Mouse (Mus musculus) heart, embryonic 14.5 days (tissue): ENCODE measurements at regions not wholly inside any gene's neighbourhood (a gene's known extent, or its start where the extent isn't known, plus 50 kb on each side); places are given as distances from the start of the nearest gene placed in this dataset.

Source experiments
- ATAC-seq: fragments of 200-750 bp; cut with Nextera tagmentation; 2 replicates; pipeline ENCODE4 v1.8.0; 2017; ENCODE audit warnings: low read depth, moderate TSS enrichment; ENCODE audit not compliant: insufficient number of reproducible peaks, insufficient read depth, low FRiP score
- H3K27ac ChIP-seq, 2 experiments: fragments of 200-500 bp in 1 of 2; fragments of 300-500 bp in 1 of 2; sonication (generic) in 1 of 2; replicated peaks in 1 of 2; 2 replicates each; pipeline ENCODE4 v1.5.1; 2012 to 2014; ENCODE audit warnings: low read depth in 2 of 2, low read length in 2 of 2, control low read depth in 1 of 2, mild to moderate bottlenecking in 1 of 2, mixed read lengths in 1 of 2; ENCODE audit not compliant: control insufficient read depth in 1 of 2, insufficient read depth in 1 of 2
- H3K27me3 ChIP-seq: fragments of 300-500 bp; sonication (generic); 2 replicates; pipeline ENCODE4 v1.6.1; 2014; ENCODE audit warnings: mild to moderate bottlenecking, low read length, control low read depth; ENCODE audit not compliant: control insufficient read depth, insufficient read depth
- H3K36me3 ChIP-seq: fragments of 300-500 bp; sonication (generic); 2 replicates; pipeline ENCODE4 v1.6.1; 2014; ENCODE audit warnings: mild to moderate bottlenecking, control low read depth, low read length, mixed read lengths; ENCODE audit not compliant: control insufficient read depth, insufficient read depth
- H3K4me1 ChIP-seq, 2 experiments: fragments of 200-500 bp in 1 of 2; fragments of 300-500 bp in 1 of 2; sonication (generic) in 1 of 2; 2 replicates each; pipeline ENCODE4 v1.6.1; 2012 to 2014; ENCODE audit warnings: low read length in 2 of 2, control low read depth in 1 of 2, mixed read lengths in 1 of 2; ENCODE audit not compliant: control insufficient read depth in 2 of 2, insufficient read depth in 2 of 2
- H3K4me2 ChIP-seq: fragments of 300-500 bp; sonication (generic); 2 replicates; pipeline ENCODE4 v1.6.1; 2014; ENCODE audit warnings: mild to moderate bottlenecking, low read length
- H3K4me3 ChIP-seq, 2 experiments: fragments of 200-500 bp in 1 of 2; fragments of 300-500 bp in 1 of 2; sonication (generic) in 1 of 2; 2 replicates each; pipeline ENCODE4 v1.5.1; 2012 to 2014; ENCODE audit warnings: low read length in 2 of 2, mild to moderate bottlenecking in 2 of 2, control low read depth in 1 of 2, low read depth in 1 of 2, moderate library complexity in 1 of 2; ENCODE audit not compliant: control insufficient read depth in 1 of 2, insufficient read depth in 1 of 2
- H3K9ac ChIP-seq: fragments of 300-500 bp; sonication (generic); 2 replicates; pipeline ENCODE4 v1.6.1; 2014; ENCODE audit warnings: mild to moderate bottlenecking, low read length
- H3K9me3 ChIP-seq: fragments of 300-500 bp; sonication (generic); 2 replicates; pipeline ENCODE4 v1.6.1; 2016; ENCODE audit warnings: low read length, control low read depth; ENCODE audit not compliant: control insufficient read depth
- WGBS: fragments of 180-500 bp; shearing (Covaris S2); extraction: QIAGEN DNeasy Blood & Tissue Kit; methylation state at CpG from one replicate; pipeline ENCODE4 v1.1.7; 2014; 5-methylcytosine and 5-hydroxymethylcytosine counted together

DNA sequence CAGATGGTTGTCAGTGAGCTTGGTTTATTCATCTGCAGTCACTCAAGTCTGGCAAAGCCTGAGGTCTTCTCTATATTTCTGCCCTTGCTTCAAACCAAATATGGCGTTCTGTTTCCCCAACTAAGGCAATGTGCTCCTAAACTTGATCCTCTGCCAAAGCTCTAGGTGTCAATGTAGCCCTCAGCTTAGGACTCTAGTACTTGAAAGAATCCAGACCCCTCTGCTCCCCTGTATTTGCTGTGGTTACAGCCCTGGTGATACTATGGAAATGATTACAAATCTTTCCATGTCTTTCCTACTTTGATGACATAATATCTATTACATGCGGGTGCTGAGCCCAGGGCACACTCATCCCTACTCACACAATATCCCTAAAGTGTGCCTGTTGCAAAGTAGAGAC is 672.9 kb upstream of the Tbl1xr1 start:
- WGBS: 9% methylated on average over 2 of the region's 2 CpGs
- ATAC-seq: peak; percentile 71
- H3K9me3 ChIP-seq: no peaks in the 10 kb centered on the region
- H3K36me3 ChIP-seq: no peaks in the 10 kb centered on the region
- no peak overlapping the region for H3K9ac ChIP-seq
- H3K4me2 ChIP-seq: no peak overlapping the region
- peaks cover 6 to 16% of the 10 kb centered on the region in 2 experiments for H3K4me1 ChIP-seq
- H3K4me3 ChIP-seq: no peak overlapping the region
- H3K27me3 ChIP-seq: no peaks in the 10 kb centered on the region
- peak overlapping the region in 1 of 2 experiments; percentile 64; a peak in 2 of 4 replicates for H3K27ac ChIP-seq

- H3K9me3 ChIP-seq: no peaks in the 10 kb centered on the region
- H3K4me3 ChIP-seq: no peak overlapping the region
- peaks cover 6 to 16% of the 10 kb centered on the region in 2 experiments for H3K4me1 ChIP-seq
- no peak overlapping the region for H3K4me2 ChIP-seq
- H3K36me3 ChIP-seq: no peaks in the 10 kb centered on the region
- peak overlapping the region; percentile 44 to 53; a peak in 2 of 4 replicates for H3K27ac ChIP-seq
- H3K9ac ChIP-seq: no peak overlapping the region
- no peaks in the 10 kb centered on the region for H3K27me3 ChIP-seq
- WGBS: 30% methylated on average over 3 of the region's 3 CpGs
- ATAC-seq: no peak
Measured at GRCm38 (mm10) chr3:21404058-21404457, 672.4 kb upstream of the Tbl1xr1 start.

- no peak overlapping the region for H3K9ac ChIP-seq
- no peak overlapping the region for H3K4me3 ChIP-seq
- H3K36me3 ChIP-seq: no peaks in the 10 kb centered on the region
- no peak overlapping the region for H3K4me2 ChIP-seq
- peak; percentile 32; the same call in 1 of the 2 replicates for ATAC-seq
- no peak overlapping the region for H3K27ac ChIP-seq
- H3K27me3 ChIP-seq: no peaks in the 10 kb centered on the region
- H3K9me3 ChIP-seq: no peaks in the 10 kb centered on the region
- 14% methylated on average over 5 of the region's 5 CpGs for WGBS
- peaks cover 6 to 16% of the 10 kb centered on the region in 2 experiments for H3K4me1 ChIP-seq
Measured at GRCm38 (mm10) chr3:21407077-21407476, 669.4 kb upstream of the Tbl1xr1 start.

DNA sequence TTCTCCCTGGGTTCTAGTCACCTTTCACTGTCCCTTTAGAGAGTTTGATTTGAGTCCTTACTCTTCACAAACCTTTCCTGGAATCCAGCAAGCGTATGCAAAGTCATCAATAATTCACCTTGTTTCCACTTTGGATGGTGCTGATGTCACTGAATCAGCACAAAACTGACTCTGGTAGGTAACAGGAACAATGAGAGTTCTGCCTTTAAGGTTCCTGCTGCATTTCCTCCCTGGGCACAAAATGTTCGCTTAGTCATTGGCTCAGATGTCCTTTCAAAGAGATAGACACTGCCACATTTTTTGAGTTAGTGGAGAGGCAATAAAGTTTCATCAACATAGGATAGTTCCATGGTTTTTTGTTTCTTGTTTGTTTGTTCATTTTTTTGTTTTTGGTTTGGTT is 664.4 kb upstream of the Tbl1xr1 start:
- Histone ChIP-seq H3K36me3 (no peaks in the 10 kb centered on the region), H3K9me3 (peaks cover 4% of the 10 kb centered on the region; the same call in 1 of the 2 replicates), H3K9ac (no peak overlapping the region), H3K4me2 (no peak overlapping the region), H3K27me3 (no peaks in the 10 kb centered on the region), H3K4me3 (no peak overlapping the region), H3K27ac (no peak overlapping the region), H3K4me1 (no peaks in the 10 kb centered on the region)
- no peak for ATAC-seq
- 84% methylated on average over 2 of the region's 2 CpGs for WGBS

DNA sequence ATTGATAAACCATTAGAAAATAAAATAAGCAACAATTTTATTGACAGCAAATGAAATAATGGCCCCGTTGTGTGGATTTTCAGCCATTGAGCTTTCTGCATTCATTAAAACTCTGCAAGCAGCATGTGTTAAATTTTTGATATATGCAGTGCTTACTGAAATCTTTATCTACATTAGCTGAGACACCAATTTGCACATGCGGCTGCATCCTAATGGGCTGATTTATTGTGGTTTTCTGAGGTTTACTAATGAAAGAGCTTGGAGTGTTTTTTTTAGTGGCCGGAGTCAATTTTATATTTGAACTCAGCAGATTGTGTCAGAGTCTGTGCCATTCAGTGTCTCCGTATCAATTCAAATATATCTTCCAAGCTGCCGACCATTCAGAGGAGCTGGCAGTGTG is 653.3 kb upstream of the Tbl1xr1 start:
- H3K4me2 ChIP-seq: no peak overlapping the region
- no peak overlapping the region for H3K9ac ChIP-seq
- H3K27me3 ChIP-seq: no peaks in the 10 kb centered on the region
- H3K4me3 ChIP-seq: no peak overlapping the region
- no peak overlapping the region for H3K27ac ChIP-seq
- no peaks in the 10 kb centered on the region; a peak in 1 of 4 replicates for H3K4me1 ChIP-seq
- ATAC-seq: no peak
- 79% methylated on average over 5 of the region's 5 CpGs for WGBS
- H3K36me3 ChIP-seq: no peaks in the 10 kb centered on the region
- H3K9me3 ChIP-seq: no peaks in the 10 kb centered on the region

DNA sequence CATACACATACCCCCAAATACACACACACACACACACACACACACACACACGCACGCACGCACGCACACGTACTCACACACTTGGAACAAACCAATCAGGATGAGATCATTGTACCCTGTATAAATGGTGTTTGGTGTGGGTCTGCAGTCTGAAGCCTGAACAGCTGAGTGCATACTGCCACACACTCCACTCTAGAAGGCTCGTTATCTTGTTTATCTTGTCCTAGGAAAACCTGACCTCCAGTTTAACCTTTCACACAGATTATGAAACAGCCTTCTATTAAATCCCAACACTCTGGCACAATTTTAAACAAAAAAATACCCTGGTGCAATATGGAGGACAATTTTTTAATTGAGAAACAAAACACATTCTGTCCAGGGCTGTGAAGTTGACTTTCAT is 649.9 kb upstream of the Tbl1xr1 start:
- 70% methylated on average over 6 of the region's 6 CpGs for WGBS
- Histone ChIP-seq H3K9ac (no peak overlapping the region), H3K4me2 (no peak overlapping the region), H3K9me3 (no peaks in the 10 kb centered on the region), H3K36me3 (no peaks in the 10 kb centered on the region), H3K27ac (no peak overlapping the region), H3K27me3 (no peaks in the 10 kb centered on the region), H3K4me3 (no peak overlapping the region), H3K4me1 (no peaks in the 10 kb centered on the region; a peak in 1 of 4 replicates)
- no peak for ATAC-seq

- H3K9ac ChIP-seq: no peak overlapping the region
- ATAC-seq: no peak
- H3K27me3 ChIP-seq: no peaks in the 10 kb centered on the region
- no peaks in the 10 kb centered on the region for H3K9me3 ChIP-seq
- 57% methylated on average over 6 of the region's 6 CpGs for WGBS
- H3K4me1 ChIP-seq: no peaks in the 10 kb centered on the region; a peak in 1 of 4 replicates
- H3K4me2 ChIP-seq: no peak overlapping the region
- no peak overlapping the region for H3K4me3 ChIP-seq
- H3K36me3 ChIP-seq: no peaks in the 10 kb centered on the region
- H3K27ac ChIP-seq: peak overlapping the region in 1 of 2 experiments; percentile 30; a peak in 1 of 4 replicates
Measured at GRCm38 (mm10) chr3:21427408-21428031, 648.9 kb upstream of the Tbl1xr1 start.

DNA sequence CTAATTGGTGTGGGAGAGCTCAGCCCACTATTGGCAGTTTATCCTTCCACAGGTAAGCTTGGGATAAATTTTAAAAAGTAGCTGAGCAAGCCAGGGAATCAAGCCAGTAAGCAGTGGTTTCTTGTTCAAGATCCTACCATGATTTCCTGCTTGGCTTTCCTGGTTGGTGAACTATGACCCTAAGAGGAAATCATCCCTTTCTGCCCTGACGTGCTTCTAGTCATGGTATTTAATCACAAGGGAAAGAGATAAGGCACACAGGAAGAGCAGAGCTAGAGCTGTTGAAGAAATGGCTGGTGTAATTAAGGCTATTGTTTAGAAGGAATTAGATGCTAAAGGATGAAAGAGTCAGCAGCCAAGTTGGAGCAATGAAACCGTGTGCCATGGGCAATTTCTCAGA is 648.3 kb upstream of the Tbl1xr1 start:
- no peak overlapping the region for H3K4me2 ChIP-seq
- 25% methylated on average over 2 of the region's 2 CpGs for WGBS
- no peak for ATAC-seq
- H3K4me1 ChIP-seq: no peaks in the 10 kb centered on the region; a peak in 1 of 4 replicates
- H3K27ac ChIP-seq: peak overlapping the region in 1 of 2 experiments; percentile 30; a peak in 1 of 4 replicates
- H3K4me3 ChIP-seq: no peak overlapping the region
- H3K9ac ChIP-seq: no peak overlapping the region
- no peaks in the 10 kb centered on the region for H3K36me3 ChIP-seq
- H3K9me3 ChIP-seq: no peaks in the 10 kb centered on the region
- no peaks in the 10 kb centered on the region for H3K27me3 ChIP-seq
